Mouse (Mus musculus) MEL (cell line): Measurements from ENCODE around the gene Vmn1r13. TPM values are rescaled to one million over a fixed set of nuclear protein-coding genes. Genes with fewer than 3 reads are reported as not detected.

Source experiments
- DNase-seq: peaks from one replicate; pipeline ENCODE4 v3.0.0; 2011; ENCODE audit warnings: low read depth, low spot score
- H3K27ac ChIP-seq: 2 replicates; pipeline ENCODE4 v1.5.1; 2012; ENCODE audit warnings: low read depth, mild to moderate bottlenecking, control low read depth, low read length, moderate library complexity; ENCODE audit not compliant: control insufficient read depth
- H3K27me3 ChIP-seq, 2 experiments: fragments of 150-350 bp in 1 of 2; sonication (generic) in 1 of 2; 2 replicates each; pipeline ENCODE4 v1.6.1; 2012; ENCODE audit warnings: low read length in 2 of 2, mild to moderate bottlenecking in 2 of 2, improper control_type of control experiment in 1 of 2, moderate library complexity in 1 of 2; ENCODE audit not compliant: insufficient read depth in 2 of 2, control insufficient read depth in 1 of 2
- H3K36me3 ChIP-seq, 2 experiments: 2 replicates each; pipeline ENCODE4 v1.6.1; 2012 to 2014; ENCODE audit warnings: low read length in 2 of 2, improper control_type of control experiment in 1 of 2, inconsistent platforms in 1 of 2, mild to moderate bottlenecking in 1 of 2; ENCODE audit not compliant: insufficient read depth in 2 of 2, control insufficient read depth in 1 of 2
- H3K4me1 ChIP-seq, 2 experiments: fragments of 150-350 bp in 1 of 2; sonication (generic) in 1 of 2; 2 replicates each; pipeline ENCODE4 v1.6.1; 2012; ENCODE audit warnings: low read length in 2 of 2, improper control_type of control experiment in 1 of 2, mild to moderate bottlenecking in 1 of 2; ENCODE audit not compliant: insufficient read depth in 2 of 2, control insufficient read depth in 1 of 2
- H3K4me3 ChIP-seq, 2 experiments: fragments of 150-350 bp in 1 of 2; sonication (generic) in 1 of 2; 2 replicates each; pipeline ENCODE4 v1.5.1; 2012; ENCODE audit warnings: low read depth in 2 of 2, low read length in 2 of 2, mild to moderate bottlenecking in 2 of 2, moderate library complexity in 2 of 2, control low read depth in 1 of 2, improper control_type of control experiment in 1 of 2; ENCODE audit not compliant: control insufficient read depth in 1 of 2, insufficient read depth in 1 of 2
- H3K79me2 ChIP-seq: 2 replicates; pipeline ENCODE4 v1.6.1; 2012; ENCODE audit warnings: mild to moderate bottlenecking, low read length, moderate library complexity; ENCODE audit not compliant: control insufficient read depth, poor library complexity, insufficient read depth
- H3K9ac ChIP-seq: 2 replicates; pipeline ENCODE4 v1.6.1; 2012; ENCODE audit warnings: low read depth, mild to moderate bottlenecking, control low read depth, low read length, moderate library complexity; ENCODE audit not compliant: control insufficient read depth, poor library complexity, severe bottlenecking
- H3K9me3 ChIP-seq: fragments of 150-350 bp; sonication (generic); replicated peaks from 2 replicates; pipeline ENCODE4 v1.6.1; 2012; ENCODE audit warnings: mild to moderate bottlenecking, low read length, improper control_type of control experiment, moderate library complexity; ENCODE audit not compliant: insufficient read depth
- BHLHE40 ChIP-seq: IDR thresholded peaks from 2 replicates; pipeline ENCODE4 v1.6.1; 2012; ENCODE audit warnings: low read depth, mild to moderate bottlenecking, inconsistent platforms, low read length, improper control_type of control experiment, borderline replicate concordance
- CHD2 ChIP-seq: IDR thresholded peaks from 2 replicates; pipeline ENCODE4 v1.6.1; 2011; ENCODE audit warnings: low read length, improper control_type of control experiment
- CTCF ChIP-seq, 3 experiments: IDR thresholded peaks in 2 of 3; conservative IDR thresholded peaks in 1 of 3; 2 replicates each; pipeline ENCODE4 v1.5.1; 2011 to 2012; ENCODE audit warnings: low read length in 3 of 3, low read depth in 2 of 3, mild to moderate bottlenecking in 2 of 3, improper control_type of control experiment in 1 of 3, inconsistent platforms in 1 of 3, mixed read lengths in 1 of 3, moderate library complexity in 1 of 3; ENCODE audit not compliant: control insufficient read depth in 1 of 3, insufficient read depth in 1 of 3, poor library complexity in 1 of 3, severe bottlenecking in 1 of 3
- ELF1 ChIP-seq: IDR thresholded peaks from 2 replicates; pipeline ENCODE4 v1.6.1; 2014; ENCODE audit warnings: low read depth, mild to moderate bottlenecking, inconsistent platforms, low read length, improper control_type of control experiment, moderate library complexity
- GATA1 ChIP-seq: IDR thresholded peaks from 2 replicates; pipeline ENCODE4 v1.6.1; 2011; ENCODE audit warnings: low read depth, low read length, improper control_type of control experiment
- MAX ChIP-seq: IDR thresholded peaks from 2 replicates; pipeline ENCODE4 v1.6.1; 2011; ENCODE audit warnings: low read length, improper control_type of control experiment
- MYB ChIP-seq: IDR thresholded peaks from 2 replicates; pipeline ENCODE4 v1.6.1; 2011; ENCODE audit warnings: mild to moderate bottlenecking, low read depth, low read length, improper control_type of control experiment
- MYC ChIP-seq: IDR thresholded peaks from 2 replicates; pipeline ENCODE4 v1.6.1; 2011; ENCODE audit warnings: low read depth, mild to moderate bottlenecking, low read length, improper control_type of control experiment, moderate library complexity
- NELFE ChIP-seq: IDR thresholded peaks from 2 replicates; pipeline ENCODE4 v1.6.1; 2011; ENCODE audit warnings: low read depth, low read length, improper control_type of control experiment
- POLR2AphosphoS5 ChIP-seq: IDR thresholded peaks from 2 replicates; pipeline ENCODE4 v1.6.1; 2012; ENCODE audit warnings: low read depth, borderline replicate concordance, mild to moderate bottlenecking, inconsistent platforms, low read length, moderate library complexity, mixed read lengths
- RAD21 ChIP-seq: IDR thresholded peaks from 2 replicates; pipeline ENCODE4 v1.6.1; 2011; ENCODE audit warnings: mild to moderate bottlenecking, low read depth, low read length, improper control_type of control experiment
- SIN3A ChIP-seq: IDR thresholded peaks from 2 replicates; pipeline ENCODE4 v1.6.1; 2012; ENCODE audit warnings: low read length, improper control_type of control experiment, inconsistent platforms
- SMC3 ChIP-seq: IDR thresholded peaks from 2 replicates; pipeline ENCODE4 v1.6.1; 2011; ENCODE audit warnings: low read depth, low read length, improper control_type of control experiment
- TAL1 ChIP-seq: IDR thresholded peaks from 2 replicates; pipeline ENCODE4 v1.6.1; 2012; ENCODE audit warnings: mild to moderate bottlenecking, inconsistent platforms, low read length, moderate library complexity, mixed read lengths
- TCF12 ChIP-seq: IDR thresholded peaks from 2 replicates; pipeline ENCODE4 v1.6.1; 2014; ENCODE audit warnings: low read depth, mild to moderate bottlenecking, inconsistent platforms, low read length, improper control_type of control experiment, moderate library complexity
- USF2 ChIP-seq, 2 experiments: IDR thresholded peaks; 2 replicates each; pipeline ENCODE4 v1.6.1; 2011 to 2012; ENCODE audit warnings: improper control_type of control experiment in 2 of 2, low read length in 2 of 2, borderline replicate concordance in 1 of 2, inconsistent platforms in 1 of 2, low read depth in 1 of 2, mild to moderate bottlenecking in 1 of 2; ENCODE audit not compliant: insufficient read depth in 1 of 2
- ZKSCAN1 ChIP-seq: IDR thresholded peaks from 2 replicates; pipeline ENCODE4 v1.6.1; 2012; ENCODE audit warnings: low read depth, mild to moderate bottlenecking, inconsistent platforms, low read length, improper control_type of control experiment, moderate library complexity
- ZNF384 ChIP-seq: IDR thresholded peaks from 2 replicates; pipeline ENCODE4 v1.6.1; 2012; ENCODE audit warnings: low read depth, mild to moderate bottlenecking, inconsistent platforms, low read length, improper control_type of control experiment
- polyA plus RNA-seq, 2 experiments: library from polyadenylated mRNA; stranded (reverse) in 1 of 2; unstranded in 1 of 2; fragments of >175 nt in 1 of 2; fragments of >200 nt in 1 of 2; gene quantifications; 2 replicates each; pipeline versions ENCODE4 v1.2.1 to v1.2.4; 2012; ENCODE audit warnings: low replicate concordance in 2 of 2, low read depth in 1 of 2; ENCODE audit not compliant: insufficient read length in 2 of 2, insufficient read depth in 1 of 2, missing spikeins in 1 of 2
- total RNA-seq: library from RNA; depleted of rRNA; stranded (reverse); fragments of 300-350 nt; gene quantifications from 2 replicates; pipeline ENCODE4 v1.2.3, GENCODE M21; 2012

Gene Vmn1r13
- total and polyA plus RNA-seq, 3 experiments: 0.06 TPM; not detected in 2

DNA sequence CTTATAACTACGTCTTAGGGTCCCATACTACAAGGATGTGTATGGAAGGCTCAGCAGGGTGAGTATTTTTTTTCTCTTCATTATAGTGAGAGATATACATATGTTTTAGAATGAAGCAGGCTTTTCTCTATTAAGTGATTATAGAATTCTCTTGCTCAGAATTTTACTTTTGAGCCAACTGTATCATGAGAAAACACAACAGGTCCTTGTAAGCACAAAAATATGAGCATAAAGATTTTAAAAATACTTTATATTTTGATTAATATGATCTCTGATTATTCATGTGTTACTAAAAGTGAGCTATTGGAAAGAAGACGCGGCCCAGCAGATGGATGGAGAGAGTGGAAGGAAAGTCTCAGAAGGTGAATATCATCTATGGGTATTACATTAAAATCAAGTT, 28.3 kb downstream of the Vmn1r13 start, which contains the start of gene Vmn1r14:
TSS of gene Vmn1r14 (plus strand) at position 301 of the 400 bp plus-strand sequence.
- DNase-seq: no peak
- Histone ChIP-seq H3K79me2 (no peaks in the 10 kb centered on the region), H3K9me3 (no peaks in the 10 kb centered on the region), H3K27me3 (no peaks in the 10 kb centered on the region)
- TF ChIP-seq GATA1 (no peak), BHLHE40 (no peak), MYB (no peak), MYC (no peak), SMC3 (no peak), USF2 (IDR thresholded peaks at IDR 0.05; ENCODE audit: borderline replicate concordance in 1 of 2, insufficient read depth in 1 of 2, low read depth in 1 of 2, low read length in 2 of 2) (no peak), NELFE (no peak), CHD2 (no peak), POLR2AphosphoS5 (no peak), ZNF384 (no peak), ELF1 (no peak), RAD21 (no peak), MAX (no peak), CTCF (IDR thresholded peaks at IDR 0.05 in 2 of 3, conservative IDR thresholded peaks at IDR 0.05 in 1 of 3; ENCODE audit: control insufficient read depth in 1 of 3, insufficient read depth in 1 of 3, low read depth in 2 of 3, low read length in 3 of 3, poor library complexity in 1 of 3, severe bottlenecking in 1 of 3) (no peak), TAL1 (no peak), SIN3A (no peak), TCF12 (no peak)
- TF ChIP-seq, all 39 proteins: peak for 0
- H3K9ac ChIP-seq: no peak within 1 kb of the TSS
- no peak within 1 kb of the TSS for H3K4me3 ChIP-seq
- no peaks in the 10 kb centered on the region for H3K36me3 ChIP-seq
- no peaks in the 10 kb centered on the region for H3K4me1 ChIP-seq
- no peak within 1 kb of the TSS for H3K27ac ChIP-seq

- no peak within 1 kb of the TSS for H3K27ac ChIP-seq
- DNase-seq: no peak
- no peaks in the 10 kb centered on the region for H3K9me3 ChIP-seq
- no peaks in the 10 kb centered on the region for H3K27me3 ChIP-seq
- H3K4me3 ChIP-seq: no peak within 1 kb of the TSS
- H3K9ac ChIP-seq: no peak within 1 kb of the TSS
- H3K36me3 ChIP-seq: no peaks in the 10 kb centered on the region
- H3K79me2 ChIP-seq: no peaks in the 10 kb centered on the region
- H3K4me1 ChIP-seq: no peaks in the 10 kb centered on the region
- TF ChIP-seq ZKSCAN1: no peak
Observed at GRCm38 (mm10) chr6:57257652-57258051, 54.6 kb downstream of the Vmn1r13 start, which contains the start of gene Vmn1r15. Gene Vmn1r15 (plus strand): TSS chr6:57257952.
